Mouse (Mus musculus) heart, adult 8-10 months (tissue): ENCODE measurements around the gene Tnfsfm13. TPM values are rescaled to one million over a fixed set of nuclear protein-coding genes. Genes with fewer than 3 reads are reported as not detected.
A peak's percentile ranks its signal among the peaks of the same experiment; 100 is the strongest.

ENCODE experiments used
- DNase-seq: peaks from one replicate; pipeline ENCODE4 v3.0.0; 2022; ENCODE audit warnings: low spot score
- microRNA-seq: library from miRNA; unstranded; fragments of <30 nt; microRNA quantifications from one replicate; pipeline ENCODE4 v1.2.0, GENCODE M21; 2022
- total RNA-seq, 4 experiments: library from RNA; stranded (reverse); gene quantifications; 2 replicates each; pipeline ENCODE4 v1.2.4; 2022

The Tnfsfm13 gene
- total RNA-seq, 4 experiments from 2014 or later = 1.4 to 4.2 (median 3.1) TPM

DNA sequence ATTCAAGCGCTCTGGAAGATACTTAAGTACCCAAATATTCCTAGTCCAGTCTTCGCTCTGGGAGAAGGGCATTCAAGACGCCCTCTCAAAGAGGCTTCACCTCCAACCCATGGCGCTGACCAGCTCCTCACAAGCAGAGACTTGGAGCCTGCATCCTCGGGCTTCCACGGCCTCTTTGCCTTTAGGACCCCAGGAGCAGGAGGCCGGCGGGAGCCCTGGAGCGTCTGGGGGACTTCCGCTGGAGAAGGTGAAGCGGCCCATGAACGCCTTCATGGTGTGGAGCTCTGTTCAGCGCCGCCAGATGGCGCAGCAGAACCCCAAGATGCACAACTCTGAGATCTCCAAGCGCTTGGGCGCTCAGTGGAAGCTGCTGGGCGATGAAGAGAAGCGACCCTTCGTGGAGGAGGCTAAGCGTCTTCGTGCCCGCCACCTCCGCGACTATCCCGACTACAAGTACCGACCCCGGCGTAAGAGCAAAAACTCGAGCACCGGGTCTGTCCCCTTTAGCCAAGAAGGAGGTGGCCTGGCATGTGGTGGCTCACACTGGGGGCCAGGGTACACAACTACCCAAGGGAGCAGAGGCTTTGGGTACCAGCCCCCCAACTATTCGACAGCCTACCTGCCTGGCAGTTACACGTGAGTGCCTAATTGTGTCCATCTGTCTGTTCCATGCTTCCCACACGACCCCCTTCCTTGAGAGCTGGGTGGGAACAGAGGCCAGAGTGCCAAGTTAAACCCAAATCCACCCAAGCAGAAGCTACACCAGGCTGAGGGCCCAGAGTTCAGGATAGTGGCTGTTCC is 40.4 kb downstream of the Tnfsfm13 start, which contains the start of gene Sox15:
Gene Sox15 (plus strand): TSS at position 51 of the 801 bp plus-strand sequence.
- peak; percentile 33 for DNase-seq

DNA sequence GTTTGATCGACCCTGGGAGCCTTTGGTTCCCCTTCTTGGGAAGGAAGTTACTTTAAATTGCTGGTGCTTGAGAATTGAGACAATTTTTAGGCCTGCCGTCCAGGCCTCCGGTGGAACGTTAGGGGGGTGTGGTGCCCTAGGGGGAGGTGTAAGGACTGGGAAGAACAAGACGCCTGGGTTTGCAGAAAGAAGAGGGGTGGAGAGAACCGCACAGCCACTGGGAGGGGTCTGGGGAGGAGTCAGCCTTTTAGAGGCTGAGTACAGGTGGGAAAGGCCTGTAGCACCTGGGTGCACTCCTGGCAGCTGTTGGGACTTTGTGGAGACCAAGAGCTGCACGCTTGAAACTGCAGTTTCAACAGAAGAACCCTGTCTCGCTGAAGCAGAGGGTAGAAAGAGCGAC is 41.1 kb downstream of the Tnfsfm13 start:
- DNase-seq = no peak

- no peak for DNase-seq
Observed at GRCm38 (mm10) chr11:69653399-69653798, 42.5 kb downstream of the Tnfsfm13 start.

DNA sequence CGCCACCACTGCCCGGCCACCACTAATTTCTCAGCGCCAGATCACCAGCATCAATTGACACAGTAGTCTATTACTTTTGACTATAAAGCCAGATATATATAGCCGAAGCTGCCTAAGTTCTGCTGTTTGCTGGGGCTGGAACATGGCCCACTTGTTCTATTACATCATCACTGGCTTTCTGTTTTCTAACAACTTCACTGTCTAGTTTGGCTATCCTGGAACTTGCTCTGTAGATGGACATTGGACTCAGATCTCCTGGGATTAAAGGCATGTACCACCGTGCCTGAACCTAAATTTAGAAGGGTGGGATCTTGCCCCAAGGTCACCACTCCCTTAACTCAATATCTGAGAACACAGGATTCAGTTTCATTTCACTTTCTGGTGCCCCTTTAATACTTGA is 50.0 kb downstream of the Tnfsfm13 start:
- DNase-seq = no peak

- no peak for DNase-seq
Observed at GRCm38 (mm10) chr11:69635471-69635870, 60.4 kb downstream of the Tnfsfm13 start.

- DNase-seq = peak; percentile 40
Observed at GRCm38 (mm10) chr11:69633128-69633866, 62.6 kb downstream of the Tnfsfm13 start.

Small RNAs within 50 kb of the gene (microRNA-seq; reads per million reads assigned to microRNA genes)
- gene Mir1934 (5.0 reads per million, percentile 11 among the genes with 10 or more reads in this experiment), gene Mir467f (not detected)

Other genes starting within 250 kb of the Tnfsfm13 start
- under 1 TPM; 0.22 to 0.66 (median 0.40) TPM for gene Dnah2, start 147.0 kb downstream of the Tnfsfm13 start, total RNA-seq
- 100 to 1,000 TPM; 105 to 137 (median 128) TPM for gene Efnb3, start 135.9 kb downstream of the Tnfsfm13 start, total RNA-seq
- gene Wrap53, start 115.8 kb downstream of the Tnfsfm13 start, total RNA-seq = 1 to 10 TPM; 4.6 to 6.7 (median 5.6) TPM
- 10 to 100 TPM; 12.8 to 16.3 (median 14.1) TPM for gene Trp53, start 115.7 kb downstream of the Tnfsfm13 start, total RNA-seq
- gene Atp1b2, start 90.2 kb downstream of the Tnfsfm13 start, total RNA-seq = 10 to 100 TPM; 12.4 to 16.3 (median 13.1) TPM
- gene Shbg, start 78.2 kb downstream of the Tnfsfm13 start, total RNA-seq = not detected
- gene Sat2, start 74.1 kb downstream of the Tnfsfm13 start, total RNA-seq = 1 to 10 TPM; 2.6 to 5.3 (median 3.3) TPM
- gene Fxr2, start 63.1 kb downstream of the Tnfsfm13 start, total RNA-seq = 100 to 1,000 TPM in 1 of 4 experiments, 10 to 100 TPM in 3; 92.4 to 109 (median 94.5) TPM
- gene Sox15, start 40.8 kb downstream of the Tnfsfm13 start, total RNA-seq = not detected
- 10 to 100 TPM; 13.6 to 18.8 (median 15.5) TPM for gene Mpdu1, start 33.5 kb downstream of the Tnfsfm13 start, total RNA-seq
- 1 to 10 TPM; 4.5 to 7.0 (median 6.3) TPM for gene Cd68, start 29.9 kb downstream of the Tnfsfm13 start, total RNA-seq
- gene Eif4a1, start 23.7 kb downstream of the Tnfsfm13 start, total RNA-seq = 100 to 1,000 TPM; 162 to 194 (median 186) TPM
- 10 to 100 TPM; 27.2 to 40.0 (median 28.7) TPM for gene Senp3, start 14.0 kb downstream of the Tnfsfm13 start, total RNA-seq
- 1 to 10 TPM; 2.6 to 4.3 (median 2.9) TPM for gene Tnfsf13, start 10.3 kb downstream of the Tnfsfm13 start, total RNA-seq
- gene Tnfsf12, start 249 bp downstream of the Tnfsfm13 start, total RNA-seq = 10 to 100 TPM; 14.9 to 19.6 (median 17.5) TPM
- gene Polr2a, start 62.5 kb upstream of the Tnfsfm13 start, total RNA-seq = 10 to 100 TPM; 28.5 to 35.7 (median 32.9) TPM
- not detected for gene Slc35g3, start 65.9 kb upstream of the Tnfsfm13 start, total RNA-seq
- gene Zbtb4, start 69.8 kb upstream of the Tnfsfm13 start, total RNA-seq = 10 to 100 TPM; 43.7 to 52.4 (median 49.3) TPM
- gene Chrnb1, start 99.8 kb upstream of the Tnfsfm13 start, total RNA-seq = 1 to 10 TPM; 2.2 to 4.3 (median 3.8) TPM
- 1 to 10 TPM; 2.1 to 3.3 (median 2.6) TPM for gene Fgf11, start 105.8 kb upstream of the Tnfsfm13 start, total RNA-seq
- gene Tmem102, start 109.5 kb upstream of the Tnfsfm13 start, total RNA-seq = under 1 TPM; 0.14 to 0.57 (median 0.31) TPM
- gene Gm39566, start 119.2 kb upstream of the Tnfsfm13 start, total RNA-seq = not detected
- not detected for gene Spem2, start 122.4 kb upstream of the Tnfsfm13 start, total RNA-seq
- not detected for gene Spem1, start 126.1 kb upstream of the Tnfsfm13 start, total RNA-seq
- 1 to 10 TPM; 3.1 to 6.9 (median 4.3) TPM for gene Nlgn2, start 141.7 kb upstream of the Tnfsfm13 start, total RNA-seq
- 100 to 1,000 TPM; 193 to 338 (median 283) TPM for gene Tmem256, start 142.4 kb upstream of the Tnfsfm13 start, total RNA-seq
- gene Plscr3, start 150.3 kb upstream of the Tnfsfm13 start, total RNA-seq = 10 to 100 TPM; 20.7 to 25.3 (median 21.7) TPM
- under 1 TPM in 1 of 4 experiments, not detected in 3; 0.23 TPM for gene Tnk1, start 162.6 kb upstream of the Tnfsfm13 start, total RNA-seq
- not detected for gene Tmem95, start 181.9 kb upstream of the Tnfsfm13 start, total RNA-seq
- gene Kctd11, start 185.3 kb upstream of the Tnfsfm13 start, total RNA-seq = 1 to 10 TPM; 2.0 to 2.6 (median 2.4) TPM
- 1 to 10 TPM in 2 of 4 experiments, under 1 TPM in 2; 0.16 to 1.1 (median 0.83) TPM for gene Acap1, start 199.4 kb upstream of the Tnfsfm13 start, total RNA-seq
- under 1 TPM; 0.43 to 0.81 (median 0.60) TPM for gene 2810408A11Rik, start 204.9 kb upstream of the Tnfsfm13 start, total RNA-seq
- gene Neurl4, start 205.0 kb upstream of the Tnfsfm13 start, total RNA-seq = 10 to 100 TPM; 38.0 to 50.9 (median 43.4) TPM
- 10 to 100 TPM; 23.2 to 32.1 (median 27.7) TPM for gene Gps2, start 217.8 kb upstream of the Tnfsfm13 start, total RNA-seq
- 100 to 1,000 TPM; 410 to 451 (median 437) TPM for gene Eif5a, start 225.9 kb upstream of the Tnfsfm13 start, total RNA-seq
- gene Ybx2, start 239.7 kb upstream of the Tnfsfm13 start, total RNA-seq = 10 to 100 TPM; 13.8 to 32.7 (median 24.3) TPM